Mouse (Mus musculus) spleen, postnatal 4 days (tissue): ENCODE data around the gene Pyroxd2.
"Not testable (repeated sequence)": the region's sequence is repeated elsewhere in the genome, so short reads cannot be mapped to it uniquely, and the experiment has no call there.

Experiments used
- DNase-seq, 2 experiments: peaks; one replicate each; pipeline ENCODE4 v3.0.0; 2022; ENCODE audit warnings: low spot score in 2 of 2

The Pyroxd2 gene

DNA sequence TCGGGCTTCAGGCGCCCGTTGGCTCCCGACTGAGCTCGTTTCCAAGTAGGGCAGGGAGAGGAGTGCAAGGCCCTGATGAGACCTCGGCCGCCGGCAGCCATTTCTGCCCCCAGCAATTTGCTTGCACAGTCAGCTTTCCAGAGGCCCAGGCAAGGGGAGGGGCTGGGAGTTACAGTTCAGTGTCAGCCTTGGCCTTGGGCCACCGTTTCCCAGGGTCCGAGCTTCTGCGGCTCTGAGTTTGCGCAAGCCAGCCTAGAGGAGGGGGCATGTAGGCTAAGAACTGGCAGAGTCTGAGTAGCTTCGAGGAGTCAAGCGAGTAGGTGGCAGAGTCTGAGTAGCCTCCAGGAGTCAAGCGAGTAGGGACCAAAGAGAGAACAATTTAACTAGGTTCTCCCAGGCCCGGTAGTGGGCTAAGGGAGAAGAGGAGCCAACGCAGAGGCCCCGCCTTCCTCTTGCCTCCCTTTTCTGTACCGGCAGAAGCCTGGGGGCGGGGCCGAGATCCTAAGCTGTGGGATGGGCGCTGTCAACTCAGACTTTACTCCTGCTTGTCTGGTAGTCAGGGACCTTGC is at the start of gene Pyroxd2:
TSS of gene Pyroxd2 (minus strand) at position 413 of the 569 bp plus-strand sequence.
- DNase-seq, result peak; percentile 72 to 79

GRCm38 (mm10) chr19:42797866-42798265 is 45.3 kb upstream of the Pyroxd2 start:
- no peak for DNase-seq

- DNase-seq, result no peak
These were observed 43.2 kb upstream of the Pyroxd2 start for GRCm38 (mm10) chr19:42795801-42796200.

DNA sequence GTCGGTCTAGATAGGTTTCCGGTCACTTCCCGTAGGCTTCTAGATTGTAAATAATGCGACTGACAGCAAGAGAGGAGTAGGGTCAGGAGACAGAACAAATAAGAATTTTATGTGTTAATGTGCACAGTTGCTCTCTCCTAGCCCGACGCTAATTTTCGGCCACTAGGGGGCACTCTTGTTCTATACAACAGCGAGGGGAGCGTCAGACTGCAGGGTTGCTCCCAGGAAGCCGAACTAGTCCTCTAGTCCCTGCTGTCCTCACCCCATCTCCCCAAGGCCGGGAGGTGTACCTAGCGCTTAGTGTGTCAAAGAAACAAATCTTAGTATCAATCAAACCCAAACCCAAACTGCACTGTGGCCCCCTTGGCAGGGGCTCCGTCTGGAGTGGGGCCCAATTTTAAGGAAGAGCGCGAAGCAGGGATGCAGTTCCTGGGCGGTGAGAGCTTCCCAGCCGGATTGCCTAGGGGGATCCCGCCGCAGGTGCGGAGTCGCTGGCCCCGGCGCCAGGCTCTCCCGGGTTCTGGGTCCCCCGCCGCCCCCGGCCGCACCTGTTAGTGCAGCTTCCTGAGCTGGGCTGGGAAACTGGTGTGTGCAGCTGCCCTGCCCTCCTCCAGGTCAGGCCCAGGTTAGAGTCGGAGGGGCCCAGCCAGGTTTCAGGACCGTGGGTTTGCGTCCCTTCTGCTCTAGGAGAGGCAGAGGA is 42.5 kb upstream of the Pyroxd2 start:
- DNase-seq, result peak; percentile 75 to 92

DNA sequence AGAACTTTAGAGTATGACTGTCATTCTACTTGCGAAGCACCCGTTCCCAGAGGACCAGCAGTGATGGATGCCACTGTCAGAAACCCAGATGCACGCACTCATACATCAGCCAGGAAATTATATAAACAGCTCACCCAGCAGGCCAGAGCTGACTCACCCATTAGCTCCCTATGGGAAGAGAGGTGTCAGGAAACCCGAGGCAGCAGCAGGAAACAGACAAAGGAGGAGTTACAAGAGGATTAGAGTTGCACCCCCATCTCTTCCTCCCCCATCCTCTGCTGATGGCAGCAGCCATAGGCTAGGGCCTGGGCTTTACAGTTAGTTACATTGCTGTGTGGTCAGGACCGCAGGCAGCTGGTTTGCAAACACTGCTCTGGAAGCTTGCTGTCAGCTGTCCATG is 35.7 kb upstream of the Pyroxd2 start:
- DNase-seq, result no peak

- no peak for DNase-seq
These were observed 33.1 kb upstream of the Pyroxd2 start for GRCm38 (mm10) chr19:42785562-42786220.

- DNase-seq, result no peak
These were observed 32.6 kb upstream of the Pyroxd2 start for GRCm38 (mm10) chr19:42785129-42785528.

- DNase-seq, result not testable (repeated sequence)
These were observed 27.6 kb upstream of the Pyroxd2 start for GRCm38 (mm10) chr19:42780156-42780538.

GRCm38 (mm10) chr19:42779531-42780155 is 27.1 kb upstream of the Pyroxd2 start, which contains the start of gene Hps1:
Hps1 (minus strand) TSS chr19:42779978.
- DNase-seq, result peak; percentile 84 to 91

DNA sequence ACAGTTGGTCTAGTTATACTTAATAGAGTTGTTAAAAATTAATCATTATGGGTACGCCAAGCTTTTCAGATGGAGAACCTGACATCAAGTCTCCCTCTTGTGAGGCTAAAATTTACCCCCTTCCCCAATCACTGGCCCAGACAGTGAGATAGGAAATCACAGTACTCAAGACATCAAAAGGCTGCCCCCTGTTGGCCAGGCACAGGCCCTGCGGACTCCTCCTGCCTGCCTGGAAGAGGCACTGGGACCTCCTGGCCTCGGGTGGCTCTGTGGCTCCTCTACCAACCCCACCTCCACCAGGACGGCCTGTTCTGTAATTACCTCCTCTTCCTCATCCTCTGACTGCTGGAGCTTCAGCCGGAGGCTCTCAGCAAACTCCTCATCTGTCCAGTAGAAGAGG is 25.2 kb upstream of the Pyroxd2 start:
- peak; percentile 42 to 82 for DNase-seq

- no peak for DNase-seq
These were observed 24.2 kb upstream of the Pyroxd2 start for GRCm38 (mm10) chr19:42776813-42777212.

- DNase-seq, result no peak
These were observed 17.7 kb upstream of the Pyroxd2 start for GRCm38 (mm10) chr19:42770141-42770872.

GRCm38 (mm10) chr19:42769648-42770047 is 17.1 kb upstream of the Pyroxd2 start:
- DNase-seq, result no peak

DNA sequence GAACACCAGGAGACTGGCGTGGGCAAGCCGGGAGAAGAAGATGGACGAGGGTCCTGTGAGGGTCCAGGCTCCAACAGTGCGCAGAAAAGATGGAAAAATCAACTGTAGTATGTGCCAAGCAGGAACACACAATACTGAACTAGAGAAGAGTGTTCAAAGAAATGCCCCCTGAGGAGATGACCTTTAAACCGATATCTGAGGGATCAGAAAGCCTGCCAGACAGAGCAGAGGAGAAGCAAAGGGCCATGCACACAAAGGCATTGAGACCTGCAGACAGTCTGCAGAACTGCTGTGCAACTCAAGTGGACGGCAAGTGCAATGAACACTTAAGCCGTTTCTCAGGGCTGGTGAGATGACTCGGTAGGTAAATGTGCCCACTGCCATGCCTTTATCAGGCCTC is 14.8 kb upstream of the Pyroxd2 start:
- DNase-seq, result no peak

- DNase-seq, result no peak
These were observed 11.8 kb upstream of the Pyroxd2 start for GRCm38 (mm10) chr19:42764398-42764797.

DNA sequence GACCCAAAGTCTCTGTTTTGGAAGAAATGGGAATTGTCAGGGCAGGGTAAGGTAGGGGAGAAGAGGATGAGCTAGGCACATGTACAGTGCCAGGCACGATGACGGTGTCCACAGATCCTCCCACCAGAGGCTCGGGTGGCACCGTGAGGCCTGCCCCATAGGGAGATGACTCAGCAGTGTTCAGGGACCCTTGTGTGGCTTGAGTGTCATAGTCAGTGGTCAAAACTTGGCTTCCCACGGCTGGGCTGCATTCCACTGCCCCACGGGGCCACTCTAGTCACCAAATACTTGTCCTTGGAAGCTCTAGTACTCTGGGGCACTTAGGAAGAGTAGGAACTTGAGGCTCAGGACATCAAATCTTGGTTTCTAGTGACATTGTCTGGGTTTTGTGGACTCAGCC is 4.1 kb upstream of the Pyroxd2 start:
- DNase-seq, result no peak

DNA sequence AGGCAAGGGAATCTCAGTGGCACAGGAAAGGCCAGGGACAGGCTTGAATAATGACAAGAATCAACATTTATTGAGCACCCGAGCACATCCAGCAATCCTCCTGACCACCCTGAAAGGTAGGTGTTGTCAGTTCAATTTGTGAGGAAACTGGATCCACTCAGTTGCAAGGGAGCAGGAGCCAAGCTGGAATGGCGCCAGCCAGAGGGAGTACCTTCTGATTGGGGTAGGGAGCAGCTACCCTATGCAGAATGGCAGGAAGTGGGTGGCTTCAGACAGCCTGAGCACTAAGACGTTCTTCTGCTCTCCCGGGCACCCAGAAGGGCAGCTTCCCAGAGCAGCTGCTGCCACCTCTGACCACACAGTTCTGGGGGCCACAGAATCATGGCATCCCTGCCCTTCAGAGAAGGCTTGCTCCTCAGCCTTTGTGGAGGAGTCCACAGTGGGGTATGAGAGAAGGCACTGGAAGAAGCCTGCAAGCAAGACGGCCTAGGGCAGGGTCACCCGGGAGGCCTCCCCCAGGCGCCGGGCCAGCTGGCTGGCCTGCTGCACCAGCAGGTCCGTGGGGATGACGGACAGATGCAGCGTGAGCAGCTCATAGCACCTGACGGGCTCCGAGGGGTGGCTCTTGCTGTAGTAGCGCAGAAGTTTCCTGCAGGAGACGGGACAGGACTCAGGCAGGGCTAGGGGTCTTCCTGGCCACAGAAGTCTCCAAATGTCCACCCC is 2.7 kb upstream of the Pyroxd2 start:
- DNase-seq, result no peak

DNA sequence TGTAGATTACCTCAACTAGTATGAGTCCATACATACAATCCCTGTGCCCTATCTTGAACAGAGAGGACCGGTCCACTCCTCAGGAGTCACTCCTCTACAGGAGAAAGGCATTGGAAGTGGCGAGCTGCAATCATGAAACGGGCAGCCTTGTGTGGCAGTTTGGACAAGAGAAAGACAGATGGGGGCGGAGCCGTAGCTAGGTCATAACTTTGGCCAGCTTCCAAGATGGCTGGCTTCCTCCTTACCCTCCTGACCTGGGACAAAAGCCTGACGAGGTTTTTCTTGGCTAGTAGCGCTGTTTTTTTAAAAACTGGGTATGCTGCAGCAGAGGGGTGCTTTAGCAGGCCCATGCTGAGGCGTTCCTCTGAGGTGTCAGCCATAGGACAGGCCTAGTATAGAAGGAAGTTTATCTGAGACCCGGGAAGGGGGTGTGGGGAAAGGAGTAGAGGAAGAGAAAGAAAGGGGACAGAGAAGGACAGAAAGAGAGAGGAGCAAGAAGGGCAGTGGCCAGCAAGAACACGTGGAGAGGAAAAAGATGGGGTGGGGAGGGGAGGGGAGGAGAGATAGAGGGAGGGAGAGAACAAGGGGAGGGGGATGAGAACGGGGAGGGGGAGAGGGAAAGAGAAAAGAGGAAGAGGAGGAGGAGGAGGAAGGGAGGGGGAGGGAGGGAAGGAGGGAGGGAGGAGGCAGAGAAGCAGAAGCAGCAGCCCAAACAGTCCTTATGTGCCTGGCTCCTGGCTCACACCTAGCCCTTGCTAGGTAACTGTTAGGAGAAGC is 754 bp upstream of the Pyroxd2 start:
- DNase-seq, result peak in 1 of 2 experiments; percentile 52

DNA sequence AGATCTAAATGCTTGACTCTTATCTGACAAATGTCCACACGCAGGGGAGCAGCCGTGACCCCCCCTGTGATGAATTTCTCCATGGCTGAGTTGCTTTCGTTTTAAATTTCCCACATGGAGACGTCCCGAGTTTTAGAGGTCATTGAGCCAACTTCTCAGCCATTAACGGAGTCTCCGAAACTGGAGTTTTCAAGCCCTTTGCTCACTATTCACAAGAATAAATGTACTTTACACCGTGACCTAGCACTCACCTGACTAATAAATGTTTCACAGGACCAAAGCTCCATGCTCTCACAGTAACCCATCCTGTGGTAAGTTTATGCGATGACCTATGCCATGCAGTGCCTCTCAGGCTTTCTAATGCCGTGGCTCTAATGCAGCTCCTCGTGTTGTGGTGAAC is 2.4 kb downstream of the Pyroxd2 start:
- no peak for DNase-seq

- DNase-seq, result no peak
These were observed 5.9 kb downstream of the Pyroxd2 start for GRCm38 (mm10) chr19:42746702-42747101.

- DNase-seq, result no peak
These were observed 6.7 kb downstream of the Pyroxd2 start for GRCm38 (mm10) chr19:42745869-42746224.
